Mouse (Mus musculus) heart, adult 18-20 months (tissue): ENCODE data around the gene Slc22a26. TPM values are rescaled to one million over a fixed set of nuclear protein-coding genes. Genes with fewer than 3 reads are reported as not detected.
"Not testable (repeated sequence)": the region's sequence is repeated elsewhere in the genome, so short reads cannot be mapped to it uniquely, and the experiment has no call there.

Experiments
- DNase-seq, 2 experiments: peaks; one replicate each; pipeline ENCODE4 v3.0.0; 2021 to 2022; ENCODE audit warnings: mixed read lengths in 1 of 2
- long read RNA-seq, 2 experiments: library from polyadenylated mRNA; stranded (forward); transcript quantifications; one replicate each; pipeline ENCODE4 v2.0.0; 2021
- total RNA-seq, 2 experiments: library from RNA; stranded (reverse); gene quantifications; 2 replicates each; pipeline ENCODE4 v1.2.3; 2021

Gene Slc22a26
- total RNA-seq, result not detected
- long read RNA-seq, experiment 1, result 0 reads
- long read RNA-seq, experiment 2, result 0 reads

- DNase-seq, result no peak
Observed at GRCm38 (mm10) chr19:7802571-7802970, at the start of gene Slc22a26. TSS of gene Slc22a26 (minus strand) at chr19:7802667.

GRCm38 (mm10) chr19:7829851-7830250 is 27.4 kb upstream of the Slc22a26 start:
- no peak for DNase-seq

GRCm38 (mm10) chr19:7790571-7790970 is 11.9 kb downstream of the Slc22a26 start:
- no peak for DNase-seq

GRCm38 (mm10) chr19:7775306-7775705 is 27.2 kb downstream of the Slc22a26 start:
- DNase-seq, result no peak

GRCm38 (mm10) chr19:7766124-7766523 is 36.3 kb downstream of the Slc22a26 start:
- no peak for DNase-seq

GRCm38 (mm10) chr19:7765599-7765998 is 36.9 kb downstream of the Slc22a26 start:
- DNase-seq, result no peak

- not testable (repeated sequence) for DNase-seq
Observed at GRCm38 (mm10) chr19:7753371-7753770, 49.1 kb downstream of the Slc22a26 start.

Other genes with a start within 250 kb of the Slc22a26 start
- 100 to 1,000 TPM; 122 to 149 TPM for gene Pla2g16, start 245.2 kb downstream of the Slc22a26 start, total RNA-seq
- gene Lgals12, start 195.5 kb downstream of the Slc22a26 start, total RNA-seq, result 1 to 10 TPM in 1 of 2 experiments, under 1 TPM in 1; 0.35 to 3.4 TPM
- gene Hrasls5, start 190.1 kb downstream of the Slc22a26 start, total RNA-seq, result not detected
- gene Slc22a19, start 91.4 kb downstream of the Slc22a26 start, total RNA-seq, result not detected
- not detected for gene Slc22a27, start 163.4 kb upstream of the Slc22a26 start, total RNA-seq